Mouse (Mus musculus) R1 (cell line): ENCODE data around the gene Plcb4.

Source experiments
- DNase-seq: peaks from one replicate; pipeline ENCODE4 v3.0.0-alpha.2; 2018; ENCODE audit warnings: low read depth, low spot score

Gene Plcb4

GRCm38 (mm10) chr2:135673649-135674048, 14.8 kb downstream of the Plcb4 start:
- no peak for DNase-seq

- DNase-seq: no peak
Observed at GRCm38 (mm10) chr2:135675284-135675683, 16.5 kb downstream of the Plcb4 start.

DNA sequence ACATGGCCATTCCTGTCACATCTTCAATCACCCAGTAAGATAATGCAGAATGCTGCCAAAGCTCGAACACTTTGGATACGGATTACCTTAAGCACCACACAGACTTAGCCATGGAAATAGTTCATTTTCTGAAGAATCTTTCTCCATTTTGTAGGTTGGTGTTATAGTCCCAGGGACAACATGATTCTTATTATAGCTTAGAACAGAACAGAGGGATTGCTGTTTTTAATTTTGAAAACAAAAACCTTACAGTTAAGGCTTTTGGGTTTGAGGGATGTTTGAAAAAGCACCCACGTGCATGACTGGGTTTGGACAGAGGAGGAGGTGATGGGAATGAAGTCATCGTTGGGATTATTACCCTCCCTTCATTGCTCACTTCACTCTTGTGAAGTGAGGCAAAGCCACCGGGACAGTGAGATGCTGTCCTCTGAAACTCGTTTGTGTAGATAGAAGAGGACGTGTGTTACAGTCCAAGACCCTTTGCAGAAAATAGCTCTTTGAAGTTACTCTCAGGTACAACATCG, 18.2 kb downstream of the Plcb4 start:
- DNase-seq: no peak

DNA sequence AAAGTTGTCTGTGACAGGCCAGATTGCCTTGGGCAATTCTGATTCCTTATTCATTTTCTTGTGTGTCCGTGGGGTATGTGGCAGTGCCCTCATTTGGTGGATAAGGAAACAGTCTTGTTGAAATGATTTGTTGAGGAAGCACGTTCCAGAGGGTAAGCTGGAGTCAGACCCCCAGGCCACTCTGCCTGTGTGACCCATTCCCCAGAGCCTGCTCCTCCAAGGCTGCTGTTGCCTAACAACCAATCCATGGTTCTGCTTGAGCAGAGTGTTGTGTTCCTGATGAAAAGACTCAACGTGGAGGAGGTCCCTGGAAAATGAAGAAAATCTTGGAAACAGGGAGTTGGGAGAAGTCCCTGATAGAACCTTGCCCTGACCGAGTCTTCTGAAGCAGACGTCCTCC, 18.8 kb downstream of the Plcb4 start:
- no peak for DNase-seq

GRCm38 (mm10) chr2:135680001-135680400, 21.2 kb downstream of the Plcb4 start:
- peak; percentile 30 for DNase-seq

DNA sequence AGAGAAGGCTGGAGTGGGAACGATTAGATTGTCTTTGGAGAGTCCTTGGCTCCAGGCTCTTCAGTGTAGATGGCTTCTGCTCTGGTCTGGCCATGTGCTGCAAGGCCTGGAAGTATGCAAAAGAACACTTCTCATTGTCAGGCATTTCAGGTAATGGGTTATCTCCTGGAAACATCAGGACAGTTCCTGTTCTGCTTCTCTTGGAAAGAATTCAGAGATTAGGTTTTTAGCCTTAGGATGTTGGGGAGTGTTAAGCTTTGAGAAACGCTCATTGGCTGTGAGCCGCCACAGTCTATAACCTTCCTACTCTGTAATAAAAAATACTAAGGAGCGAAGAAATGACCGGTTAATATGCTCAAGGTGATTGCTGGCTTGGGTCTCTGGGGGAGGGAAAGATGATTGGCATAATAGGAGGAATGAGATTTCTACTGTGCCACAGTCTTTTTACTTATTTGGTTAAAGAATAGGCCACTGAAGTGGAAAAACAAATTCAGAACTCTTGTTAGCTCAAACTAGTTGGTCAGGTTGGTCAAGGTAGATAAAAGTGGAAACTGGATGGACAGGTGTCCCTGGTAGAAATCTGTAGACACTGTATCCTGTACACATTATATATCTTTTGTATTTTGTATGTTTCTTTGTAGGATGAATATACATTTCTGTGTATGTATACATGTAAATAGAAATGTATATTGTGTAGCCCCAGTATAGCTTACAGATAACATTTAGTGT, 21.8 kb downstream of the Plcb4 start:
- peak; percentile 20 for DNase-seq

DNA sequence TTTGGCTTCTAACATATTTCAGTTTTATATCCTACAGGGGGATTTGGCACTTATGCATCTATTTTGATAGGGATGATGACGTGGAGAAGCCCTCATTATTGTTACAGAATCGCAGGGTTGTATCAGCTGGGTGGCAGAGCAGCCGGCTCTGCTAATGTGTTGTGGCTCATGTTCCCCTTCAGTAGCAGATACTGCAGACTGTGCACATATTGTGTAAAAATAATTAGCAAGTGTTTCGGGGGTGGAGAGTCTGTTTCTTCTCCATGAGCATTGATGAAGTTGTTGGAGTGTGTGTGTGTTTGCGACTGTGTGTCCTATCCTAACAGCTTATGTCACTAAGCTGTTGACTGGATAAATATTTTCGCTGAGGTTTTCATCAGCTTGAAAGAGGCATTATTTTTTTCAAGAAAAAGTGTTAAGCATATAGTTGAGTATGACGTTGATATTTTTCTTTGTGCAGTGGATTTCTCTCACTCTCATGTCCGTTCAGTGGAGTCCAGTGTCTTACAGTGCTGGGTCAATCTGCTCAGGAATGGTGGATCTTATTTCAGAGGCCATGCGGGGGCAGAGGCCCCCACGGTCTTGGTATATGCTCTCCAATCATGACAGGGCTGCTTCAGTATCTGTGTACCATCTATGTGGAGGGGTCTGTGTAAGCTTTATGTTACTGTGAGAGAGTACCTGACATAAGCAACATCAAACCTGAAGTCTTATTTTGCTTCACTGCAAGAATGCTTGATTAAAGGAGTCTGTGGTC, 25.1 kb downstream of the Plcb4 start:
- no peak for DNase-seq

- no peak for DNase-seq
Observed at GRCm38 (mm10) chr2:135686692-135687091, 27.9 kb downstream of the Plcb4 start.

GRCm38 (mm10) chr2:135687585-135687984, 28.8 kb downstream of the Plcb4 start:
- no peak for DNase-seq

- DNase-seq: no peak
Observed at GRCm38 (mm10) chr2:135692568-135693488, 34.0 kb downstream of the Plcb4 start.

DNA sequence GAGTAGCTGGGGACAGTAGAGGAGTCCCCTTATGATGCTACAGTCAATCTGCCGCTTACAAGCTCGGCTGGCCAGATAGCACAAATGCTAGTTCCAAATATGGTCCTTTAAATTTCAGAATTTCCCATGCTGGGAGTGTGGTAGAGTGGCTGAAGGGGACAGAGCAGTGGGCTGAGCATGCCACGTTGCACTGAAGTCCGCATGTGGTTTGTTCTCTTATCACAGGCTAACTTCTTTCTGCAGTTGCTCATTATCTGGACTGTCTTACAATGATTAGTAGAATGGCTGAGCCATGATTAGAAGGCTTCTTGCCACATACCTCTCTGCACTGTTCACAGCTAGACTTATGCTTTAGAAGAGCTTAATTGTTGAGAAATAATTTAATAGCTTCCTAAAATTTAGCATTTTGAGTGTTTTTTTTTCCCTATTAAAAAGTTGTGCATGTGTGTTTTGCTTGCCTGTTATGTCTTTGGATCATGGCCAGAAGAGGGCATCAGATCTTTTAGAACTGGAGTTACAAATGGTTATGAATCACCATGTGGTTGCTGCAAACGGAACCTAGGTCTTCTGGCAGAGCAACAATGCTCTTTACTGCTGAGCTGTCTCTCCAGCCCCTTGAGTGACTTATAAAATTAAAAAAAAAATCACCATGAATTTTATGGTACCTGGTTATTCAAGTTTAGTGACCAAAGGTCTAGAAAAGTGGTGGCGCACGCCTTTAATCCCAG, 42.0 kb downstream of the Plcb4 start:
- no peak for DNase-seq

GRCm38 (mm10) chr2:135704673-135705072, 45.9 kb downstream of the Plcb4 start:
- no peak for DNase-seq

GRCm38 (mm10) chr2:135707305-135707704, 48.5 kb downstream of the Plcb4 start:
- DNase-seq: no peak

GRCm38 (mm10) chr2:135708386-135708785, 49.6 kb downstream of the Plcb4 start:
- DNase-seq: no peak

DNA sequence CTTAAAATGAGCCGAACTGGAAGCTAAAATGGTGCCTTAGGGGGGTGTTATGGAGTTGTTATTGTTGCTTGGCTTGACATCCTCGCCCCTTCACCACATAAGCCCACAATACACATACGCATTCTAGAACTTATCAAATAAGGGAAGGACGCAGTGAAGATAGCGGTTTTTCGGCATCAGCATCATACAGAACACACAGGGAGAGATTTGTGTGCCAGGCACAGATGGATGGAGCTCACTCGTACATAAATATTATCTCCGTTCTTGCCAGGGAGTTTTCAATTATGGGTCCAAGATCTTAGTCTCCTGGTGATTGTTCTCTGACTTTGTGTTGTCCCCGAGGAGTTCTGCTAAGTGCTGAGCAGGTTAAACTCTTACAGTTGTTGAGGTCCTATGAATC, 50.0 kb downstream of the Plcb4 start:
- no peak for DNase-seq

DNA sequence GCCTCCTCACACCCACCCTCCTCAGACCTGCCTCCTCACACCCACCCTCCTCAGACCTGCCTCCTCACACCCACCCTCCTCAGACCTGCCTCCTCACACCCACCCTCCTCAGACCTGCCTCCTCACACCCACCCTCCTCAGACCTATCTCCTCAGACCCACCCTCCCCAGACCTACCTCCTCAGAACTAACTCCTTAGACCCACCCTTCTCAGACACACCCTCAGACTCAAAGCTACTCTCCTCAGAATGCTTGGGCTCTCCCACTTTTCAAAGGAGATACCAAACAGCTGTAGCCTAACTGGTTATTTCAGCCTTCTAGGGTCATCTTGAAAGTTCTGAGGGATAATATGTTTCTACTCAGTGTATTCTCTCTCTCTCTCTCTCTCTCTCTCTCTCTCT, 50.9 kb downstream of the Plcb4 start:
- peak; percentile 32 for DNase-seq

DNA sequence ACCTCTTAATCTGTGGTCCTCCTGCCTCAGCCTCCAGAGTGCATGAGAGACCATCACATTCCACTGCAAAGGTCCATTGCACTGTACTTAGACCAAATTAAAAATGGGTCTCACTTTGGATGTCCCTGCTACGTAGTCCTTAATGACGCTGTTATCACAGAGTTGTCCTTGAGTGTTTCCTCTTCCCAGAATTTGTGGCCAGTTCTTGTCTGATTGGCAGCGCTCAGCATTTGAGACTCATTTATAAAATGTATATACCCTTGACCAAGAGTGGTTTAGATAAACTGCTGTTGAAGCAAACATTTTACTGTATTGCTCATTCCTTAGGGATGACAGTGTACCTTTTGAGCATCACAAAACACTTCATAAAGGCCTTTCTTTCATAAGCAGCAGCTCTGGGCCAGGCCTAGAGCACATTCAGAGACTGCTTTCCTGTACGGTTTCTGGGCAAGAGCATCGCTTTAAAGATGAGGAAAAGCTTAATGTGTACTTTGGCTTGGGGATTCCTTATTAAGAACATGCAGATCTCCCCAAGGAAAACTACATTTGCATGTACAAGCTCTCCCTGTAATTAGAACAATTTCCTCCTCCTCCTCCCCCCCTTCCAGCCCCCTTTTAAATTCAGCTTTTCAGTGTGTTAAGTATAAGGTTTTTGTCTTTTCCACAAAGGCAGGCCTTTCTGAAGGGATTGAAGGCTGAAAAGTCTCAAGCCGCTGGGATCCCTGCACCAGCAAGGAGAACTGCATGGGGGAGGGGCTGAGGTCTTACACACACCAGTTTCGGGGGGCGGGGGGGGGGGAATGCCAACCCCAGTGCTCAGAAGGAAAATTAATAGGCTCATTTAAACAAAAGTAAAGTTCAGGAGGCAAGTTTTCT, 52.5 kb downstream of the Plcb4 start:
- no peak for DNase-seq

GRCm38 (mm10) chr2:135711925-135712288, 53.1 kb downstream of the Plcb4 start:
- DNase-seq: no peak

GRCm38 (mm10) chr2:135712331-135712730, 53.5 kb downstream of the Plcb4 start:
- DNase-seq: no peak

- DNase-seq: no peak
Observed at GRCm38 (mm10) chr2:135712921-135713320, 54.1 kb downstream of the Plcb4 start.
